Mouse (Mus musculus) hematopoietic multipotent progenitor cell, adult 10-12 weeks (in vitro differentiated cells): ENCODE data around the gene Mybpc2. TPM values are rescaled to one million over a fixed set of nuclear protein-coding genes. Genes with fewer than 3 reads are reported as not detected.

Experiments
- polyA plus RNA-seq: library from polyadenylated mRNA; stranded (reverse); fragments of >175 nt; gene quantifications from 2 replicates; pipeline ENCODE4 v1.2.3, GENCODE M21; 2012; ENCODE audit warnings: low replicate concordance

The Mybpc2 gene
- 0.61 and 1.4 TPM in 2 replicates for polyA plus RNA-seq

GRCm38 (mm10) chr7:44524502-44524901 is at the start of gene Mybpc2:
Gene Mybpc2, minus strand, starts transcription at chr7:44524656.

GRCm38 (mm10) chr7:44572213-44572701 is 47.8 kb upstream of the Mybpc2 start, which contains the start of gene Napsa:
Gene Napsa, plus strand, starts transcription at chr7:44572380.

GRCm38 (mm10) chr7:44553826-44554225 is 29.4 kb upstream of the Mybpc2 start, which contains the start of gene Nr1h2:
Gene Nr1h2, minus strand, starts transcription at chr7:44553951.

GRCm38 (mm10) chr7:44548497-44549087 is 24.1 kb upstream of the Mybpc2 start, which contains the start of gene Pold1:
Gene Pold1, minus strand, starts transcription at chr7:44548849.

GRCm38 (mm10) chr7:44531946-44532732 is 7.7 kb upstream of the Mybpc2 start, which contains the start of gene Spib:
Gene Spib, minus strand, starts transcription at chr7:44532071.

GRCm38 (mm10) chr7:44495992-44496770 is 28.3 kb downstream of the Mybpc2 start, which contains the start of the genes Emc10 and Fam71e1:
Gene Emc10, minus strand, starts transcription at chr7:44496529.
Gene Fam71e1, plus strand, starts transcription at chr7:44496581.

GRCm38 (mm10) chr7:44467811-44468411 is 56.5 kb downstream of the Mybpc2 start, which contains the start of gene Josd2:
Gene Josd2, plus strand, starts transcription at chr7:44467980.

GRCm38 (mm10) chr7:44465111-44465510 is 59.3 kb downstream of the Mybpc2 start, which contains the start of gene Aspdh:
Gene Aspdh, plus strand, starts transcription at chr7:44465391.

Other genes with a start within 250 kb of the Mybpc2 start
- gene Clec11a, start 217.8 kb downstream of the Mybpc2 start, polyA plus RNA-seq = 1.6 and 1.7 TPM in 2 replicates
- 36.0 and 52.3 TPM in 2 replicates for gene Shank1, start 214.4 kb downstream of the Mybpc2 start, polyA plus RNA-seq
- 0.90 and 1.6 TPM in 2 replicates for gene Syt3, start 140.6 kb downstream of the Mybpc2 start, polyA plus RNA-seq
- 0.36 and 0.40 TPM in 2 replicates for gene 1700008O03Rik, start 138.8 kb downstream of the Mybpc2 start, polyA plus RNA-seq
- not detected in 2 replicates for gene Lrrc4b, start 95.6 kb downstream of the Mybpc2 start, polyA plus RNA-seq
- gene Aspdh, start 59.3 kb downstream of the Mybpc2 start, polyA plus RNA-seq = not detected in 2 replicates
- gene Josd2, start 56.7 kb downstream of the Mybpc2 start, polyA plus RNA-seq = 245 and 532 TPM in 2 replicates
- 279 and 432 TPM in 2 replicates for gene Emc10, start 28.1 kb downstream of the Mybpc2 start, polyA plus RNA-seq
- 18.2 and 39.1 TPM in 2 replicates for gene Fam71e1, start 28.1 kb downstream of the Mybpc2 start, polyA plus RNA-seq
- gene Spib, start 7.4 kb upstream of the Mybpc2 start, polyA plus RNA-seq = 694 and 1,266 TPM in 2 replicates
- gene Pold1, start 24.2 kb upstream of the Mybpc2 start, polyA plus RNA-seq = 150 and 176 TPM in 2 replicates
- gene Nr1h2, start 29.3 kb upstream of the Mybpc2 start, polyA plus RNA-seq = 388 and 706 TPM in 2 replicates
- 103 and 215 TPM in 2 replicates for gene Napsa, start 47.7 kb upstream of the Mybpc2 start, polyA plus RNA-seq
- gene Kcnc3, start 66.0 kb upstream of the Mybpc2 start, polyA plus RNA-seq = 10.8 and 21.7 TPM in 2 replicates
- gene Myh14, start 146.2 kb upstream of the Mybpc2 start, polyA plus RNA-seq = 0.33 and 0.61 TPM in 2 replicates
- gene Izumo2, start 184.1 kb upstream of the Mybpc2 start, polyA plus RNA-seq = not detected in 2 replicates
- 76.5 and 90.1 TPM in 2 replicates for gene Vrk3, start 223.8 kb upstream of the Mybpc2 start, polyA plus RNA-seq
- 0.04 and 0.13 TPM in 2 replicates for gene Zfp473, start 226.4 kb upstream of the Mybpc2 start, polyA plus RNA-seq